Mouse (Mus musculus) urinary bladder, postnatal 14 days (tissue): ENCODE data around the gene Spns2.
A peak's percentile ranks its signal among the peaks of the same experiment; 100 is the strongest.

Experiments
- DNase-seq: peaks from one replicate; pipeline ENCODE4 v3.0.0; 2021; ENCODE audit warnings: low spot score

The Spns2 gene

DNA sequence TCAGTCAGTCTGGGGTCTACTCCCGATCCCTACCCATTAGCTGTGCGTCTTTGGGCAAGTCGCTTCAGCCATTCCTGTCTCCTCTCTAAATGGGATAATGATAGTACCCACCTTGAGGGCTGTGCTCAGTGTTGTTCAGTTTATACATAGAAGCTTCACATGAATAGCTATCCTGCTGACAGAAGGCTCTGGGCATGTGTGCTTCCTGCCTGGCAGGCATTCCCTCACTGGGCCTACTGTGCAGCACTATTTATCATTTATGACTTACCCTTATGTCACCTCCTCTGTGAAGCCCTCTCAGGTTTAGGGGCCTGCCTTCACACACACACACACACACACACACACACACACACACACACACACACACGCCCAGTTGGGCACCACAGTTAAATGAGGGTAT, 10.4 kb upstream of the Spns2 start:
- DNase-seq = no peak

DNA sequence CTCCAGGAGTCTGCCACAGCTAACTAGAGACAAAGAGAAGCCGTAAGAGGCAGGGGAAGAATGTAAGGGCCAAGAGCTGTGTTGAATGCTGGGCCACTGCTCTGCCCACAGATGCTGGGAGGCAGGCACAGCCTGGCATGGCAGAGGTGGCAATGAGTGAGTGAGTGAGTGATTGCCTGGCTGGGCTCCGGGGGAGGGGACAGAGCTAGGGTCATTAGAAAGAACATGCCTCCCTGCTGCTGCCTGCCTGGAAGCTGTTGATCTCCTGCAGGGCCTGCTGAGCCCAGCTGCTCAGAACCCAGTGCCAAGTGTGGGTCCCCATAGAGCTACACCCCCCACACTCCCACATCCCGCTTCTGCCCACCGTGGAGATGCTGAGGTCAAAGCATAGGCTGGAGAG, 7.7 kb upstream of the Spns2 start:
- no peak for DNase-seq

DNA sequence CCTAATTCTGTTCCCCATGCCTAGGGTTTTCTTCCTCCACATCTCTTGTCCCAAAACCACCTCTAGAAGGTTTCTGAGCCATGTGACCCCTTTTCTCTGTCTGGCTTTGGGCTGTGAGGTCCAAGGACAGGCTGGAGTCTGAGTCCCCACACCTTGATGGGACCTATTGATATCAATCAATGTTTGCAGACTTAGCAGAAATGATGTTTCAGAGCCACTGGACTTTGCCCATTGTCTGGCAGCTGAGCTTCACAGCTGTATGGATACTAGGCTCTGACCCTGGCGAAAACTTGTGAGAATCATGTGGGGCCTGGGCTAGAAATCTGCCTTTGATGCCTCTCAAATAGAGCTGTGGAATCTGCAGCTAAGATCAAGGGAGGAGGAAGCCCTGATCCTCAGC, 7.1 kb upstream of the Spns2 start:
- DNase-seq = no peak

DNA sequence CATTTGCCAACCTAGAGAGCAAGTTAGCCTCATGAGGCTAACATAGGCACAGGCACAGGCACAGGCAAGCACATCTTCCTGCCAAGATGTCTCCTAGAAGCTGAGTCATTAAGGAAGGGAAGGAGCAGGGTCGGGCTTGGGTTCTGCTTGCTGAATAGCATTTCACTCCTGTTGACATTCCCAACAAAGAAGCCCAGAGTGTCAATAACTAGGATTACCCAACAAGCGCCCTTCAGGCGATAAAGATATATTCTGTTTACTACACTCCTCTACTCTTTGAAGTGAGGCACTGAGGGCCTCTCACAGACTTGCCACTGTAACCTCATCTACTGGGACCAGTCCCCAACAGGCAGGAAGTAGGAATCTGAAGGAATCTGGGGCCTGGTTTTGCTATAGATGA, 6.4 kb upstream of the Spns2 start:
- DNase-seq = no peak

GRCm38 (mm10) chr11:72494046-72494988, 4.6 kb upstream of the Spns2 start:
- no peak for DNase-seq

- DNase-seq = no peak
Measured at GRCm38 (mm10) chr11:72491130-72491960, 1.6 kb upstream of the Spns2 start.

DNA sequence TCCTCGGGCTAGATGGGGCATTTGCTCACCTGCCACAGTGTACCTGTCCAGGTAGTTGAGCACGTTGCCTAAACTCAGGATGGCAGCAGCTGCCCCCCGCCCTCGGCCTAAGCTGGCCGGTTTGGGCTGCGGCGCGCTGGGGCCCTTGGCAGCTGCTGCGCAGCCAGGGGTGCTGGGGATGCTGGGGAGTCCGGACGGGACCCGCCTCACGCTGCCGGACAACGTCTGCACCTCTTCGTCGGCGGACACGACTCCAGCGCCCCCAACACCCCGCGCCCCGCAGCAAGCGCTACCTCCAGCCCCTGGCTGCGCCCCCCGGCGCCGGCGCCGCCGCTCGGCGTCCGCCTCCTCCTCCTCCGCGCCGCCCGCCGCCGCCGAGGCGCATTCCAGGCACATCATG, 307 bp downstream of the Spns2 start:
- DNase-seq = no peak

GRCm38 (mm10) chr11:72488753-72489271, 892 bp downstream of the Spns2 start:
- DNase-seq = no peak

DNA sequence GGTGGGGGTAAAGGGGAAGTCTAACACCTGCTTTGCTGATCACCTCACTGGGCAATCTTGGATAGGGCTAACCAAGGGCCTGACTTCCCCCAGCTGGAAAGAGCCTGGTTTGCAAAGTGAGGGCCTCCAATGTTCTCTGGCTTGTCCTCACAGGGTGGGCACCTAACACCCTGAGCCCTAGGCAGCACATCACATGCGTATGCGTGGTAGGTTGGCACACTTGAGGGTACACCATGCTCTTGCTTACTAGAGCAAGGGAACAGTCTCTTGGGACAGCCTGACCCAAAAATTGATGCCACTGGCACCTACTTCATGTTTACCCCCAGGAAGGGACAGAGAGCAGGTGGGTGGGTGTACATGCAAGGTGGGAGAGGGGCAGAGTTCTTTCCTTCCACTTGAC, 2.0 kb downstream of the Spns2 start:
- DNase-seq = no peak

GRCm38 (mm10) chr11:72487171-72487570, 2.5 kb downstream of the Spns2 start:
- no peak for DNase-seq

DNA sequence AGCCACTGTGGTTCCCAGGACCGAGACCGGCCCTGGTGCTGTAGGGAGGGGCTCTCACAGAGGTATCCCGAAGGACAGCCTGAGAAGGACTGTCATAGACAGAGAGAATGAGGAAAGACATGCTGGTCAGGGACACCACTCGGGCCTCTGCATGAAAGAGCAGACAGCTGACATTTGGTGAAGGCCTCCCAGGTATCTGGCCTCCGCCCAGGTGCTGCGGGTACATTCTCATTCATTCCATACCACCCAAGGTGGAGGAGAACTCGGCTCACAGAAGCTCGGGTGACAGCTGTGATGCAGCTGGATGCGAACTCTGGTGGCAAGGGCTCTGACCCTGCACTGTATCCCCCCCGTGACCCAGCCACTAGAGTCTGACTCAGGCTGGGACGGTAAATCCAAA, 3.7 kb downstream of the Spns2 start:
- no peak for DNase-seq

- DNase-seq = no peak
Measured at GRCm38 (mm10) chr11:72485157-72485556, 4.5 kb downstream of the Spns2 start.

DNA sequence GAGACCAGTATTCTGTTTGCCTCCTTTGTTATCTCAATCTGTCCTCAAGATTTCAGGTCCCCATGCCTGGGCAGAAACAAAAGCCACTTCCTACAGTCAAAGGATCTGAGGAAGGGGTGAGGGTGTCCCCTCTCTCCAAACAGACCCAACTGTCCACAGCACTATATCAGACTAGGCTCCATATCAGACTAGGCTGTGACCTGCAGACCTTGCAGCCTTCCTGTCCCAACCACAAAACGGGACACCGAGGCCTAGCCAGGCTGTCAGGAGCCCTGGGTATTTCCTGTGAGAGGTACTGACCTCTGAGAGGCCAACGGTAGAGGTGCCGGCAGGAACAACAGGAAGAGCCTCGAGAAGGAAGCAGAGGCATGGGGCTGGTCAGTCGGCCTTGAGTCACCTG, 5.2 kb downstream of the Spns2 start:
- no peak for DNase-seq

- DNase-seq = no peak
Measured at GRCm38 (mm10) chr11:72481952-72482351, 7.8 kb downstream of the Spns2 start.

DNA sequence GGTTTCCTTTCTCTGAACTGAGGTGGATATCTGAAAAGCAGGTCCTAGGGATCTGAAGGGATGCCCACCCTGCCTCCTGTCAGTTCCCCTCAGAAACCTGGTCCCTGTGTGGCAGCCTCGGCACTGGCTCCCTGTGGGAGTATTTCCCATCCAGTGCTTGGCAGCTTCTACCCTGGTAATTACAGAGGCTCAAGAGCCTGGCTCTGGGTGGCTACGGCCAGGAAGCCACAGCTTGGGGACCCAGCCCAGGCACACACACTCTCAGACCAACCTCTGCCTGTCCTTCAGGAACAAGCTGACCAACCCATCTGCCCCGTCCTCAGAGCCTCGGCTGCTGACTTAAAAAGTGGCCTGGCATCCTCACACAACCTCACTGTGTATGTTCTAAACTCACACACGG, 8.4 kb downstream of the Spns2 start:
- no peak for DNase-seq

DNA sequence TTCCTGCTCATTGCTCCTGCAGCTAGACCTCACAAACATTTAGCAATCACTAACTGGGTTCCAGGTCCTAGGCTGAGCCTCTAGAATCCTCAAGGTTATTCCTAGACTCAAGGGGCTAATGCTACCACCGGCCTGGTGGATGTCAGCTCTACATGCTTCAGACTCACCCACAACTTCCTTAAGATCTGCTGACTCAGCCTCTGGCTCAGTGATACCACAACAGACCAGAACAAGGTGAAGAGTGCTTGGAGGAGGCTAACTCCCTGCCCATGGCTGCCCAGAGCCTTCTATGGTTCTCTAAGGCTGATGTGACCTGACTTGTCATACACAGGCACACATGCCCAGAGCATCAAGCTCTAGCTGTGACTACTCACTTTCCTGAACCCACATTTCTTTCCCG, 10.2 kb downstream of the Spns2 start:
- no peak for DNase-seq

DNA sequence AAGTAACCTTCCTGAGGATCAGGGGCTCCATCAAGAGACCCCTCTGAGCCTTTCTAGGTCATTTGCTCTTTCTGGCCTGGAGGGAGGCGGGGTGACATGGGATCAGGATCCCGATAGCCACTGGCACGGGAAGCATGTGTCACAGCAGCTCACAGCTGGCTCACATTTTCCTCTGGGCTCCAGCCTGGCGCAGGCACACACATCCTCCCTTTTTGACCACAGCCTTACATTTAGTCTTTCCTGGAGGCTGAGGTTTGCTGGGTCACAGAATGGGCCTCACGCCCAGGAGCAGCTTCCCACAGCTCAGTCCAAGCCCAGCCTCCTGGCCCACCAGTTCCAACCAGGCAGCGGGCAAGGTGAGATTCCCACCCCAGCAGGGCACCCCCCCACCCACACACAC, 11.5 kb downstream of the Spns2 start:
- no peak for DNase-seq

DNA sequence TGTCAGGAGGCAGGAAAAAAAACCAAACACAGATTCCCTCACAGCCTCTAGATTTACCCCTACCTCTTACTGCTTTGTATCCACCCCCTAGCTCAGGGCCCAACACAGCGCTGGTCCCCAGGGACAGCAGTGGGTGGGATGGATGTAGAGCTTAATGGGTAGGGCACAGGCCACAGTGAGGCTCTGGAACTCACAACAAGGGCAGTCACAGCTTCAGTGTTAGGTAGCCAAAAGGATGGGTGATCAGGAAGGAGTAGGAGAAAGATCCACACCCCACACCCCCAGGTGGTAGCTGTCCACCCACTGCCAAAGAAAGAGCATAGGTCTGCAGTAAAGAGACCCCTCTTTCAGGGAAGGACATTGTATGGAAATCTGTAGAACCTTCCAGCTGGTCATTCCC, 12.1 kb downstream of the Spns2 start:
- no peak for DNase-seq

- DNase-seq = no peak
Measured at GRCm38 (mm10) chr11:72477182-72477581, 12.5 kb downstream of the Spns2 start.

GRCm38 (mm10) chr11:72476074-72476625, 13.6 kb downstream of the Spns2 start:
- no peak for DNase-seq

GRCm38 (mm10) chr11:72475408-72475807, 14.3 kb downstream of the Spns2 start:
- DNase-seq = no peak

DNA sequence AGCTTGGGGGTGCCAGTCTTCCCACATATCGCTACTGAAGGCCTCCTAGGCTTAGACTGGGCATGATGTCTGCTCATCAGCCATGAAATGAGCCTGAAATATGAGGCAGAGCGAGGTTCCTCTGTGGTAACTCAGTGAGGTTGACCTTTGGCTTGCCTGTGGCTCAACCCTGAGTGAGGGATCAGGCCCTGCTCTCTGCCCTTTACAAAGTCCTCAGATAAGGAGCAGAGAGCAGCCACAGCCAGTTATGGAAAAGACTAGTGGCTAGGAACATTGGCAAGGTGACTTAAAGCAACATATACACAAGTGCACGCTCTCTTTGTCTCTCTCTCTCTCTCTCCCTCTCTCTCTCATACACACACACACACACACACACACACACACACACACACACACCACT, 14.8 kb downstream of the Spns2 start:
- no peak for DNase-seq

DNA sequence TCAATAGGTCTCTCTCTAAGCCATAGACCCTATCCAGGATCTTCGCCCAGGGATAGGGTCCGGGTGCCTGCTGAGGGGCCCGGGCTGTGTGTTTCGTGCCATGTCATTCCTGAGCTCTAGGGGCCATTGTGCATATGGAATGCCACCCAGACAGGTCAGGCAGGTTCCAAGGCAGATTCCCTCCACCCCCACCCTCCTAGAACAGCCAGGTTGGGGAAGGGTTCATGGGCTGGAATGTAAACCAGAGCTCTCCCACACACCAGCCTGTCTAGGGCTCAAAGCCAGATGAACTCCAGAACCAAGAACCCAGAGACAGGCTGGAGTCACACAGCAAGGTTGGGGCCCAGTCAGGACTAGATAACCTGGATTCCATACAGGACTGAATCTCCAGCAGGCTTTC, 16.2 kb downstream of the Spns2 start:
- peak; percentile 58 for DNase-seq
